Comparison of ENCODE assay signal across 13 mouse cellular contexts in the genomic region with DNA sequence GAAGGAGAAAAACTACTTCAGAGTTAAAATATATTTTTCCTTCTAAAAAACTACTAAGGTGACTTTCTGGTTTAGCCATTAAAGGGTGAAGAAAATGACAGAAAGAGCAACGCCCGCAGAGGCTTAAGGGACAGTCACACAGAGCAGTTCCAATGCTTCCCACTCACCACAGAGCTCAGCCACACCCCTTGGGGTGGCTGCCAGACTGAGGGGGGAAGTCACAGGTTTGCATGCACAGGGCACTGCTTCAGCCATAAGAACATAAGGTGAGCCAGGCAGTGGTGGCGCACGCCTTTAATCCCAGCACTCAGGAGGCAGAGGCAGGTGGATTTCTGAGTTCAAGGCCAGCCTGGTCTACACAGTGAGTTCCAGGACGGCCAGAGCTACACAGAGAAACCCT. TPM values are rescaled to one million over a fixed set of nuclear protein-coding genes. Genes with fewer than 3 reads are reported as not detected.
DNase-seq lines count a peak whose midpoint lies in the region; ATAC-seq and TF ChIP-seq lines count a peak whose summit lies in the region.
"Had no signal": no experiment of that assay in that cellular context is flagged by ENCODE, and none has a peak within 500 bp of the region (broad histone marks: within the 10 kb centered on the region; RNA-seq: fewer than 3 reads in every experiment).

No protein-coding gene starts in this region.

- no peaks in the 10 kb centered on the region for H3K9me3 ChIP-seq in kidney, embryonic 14.5 days (ENCODE audit: control insufficient read depth, low read length)
- H3K9me3 ChIP-seq in liver, embryonic 11.5 days (ENCODE audit: control insufficient read depth, low read length) = no peaks in the 10 kb centered on the region
- H3K9me3 ChIP-seq: megakaryocyte, embryonic 14.5 days; neural tube, embryonic 13.5 days had no signal

- peak; percentile 73 to 74 for DNase-seq in cerebellum, postnatal 14 days
- DNase-seq in cerebellum, postnatal 4 days (ENCODE audit: low spot score in 2 of 2) = no peak
- peak; percentile 38 for DNase-seq in kidney, adult 2 months
- DNase-seq in spleen, postnatal 36 days (ENCODE audit: low spot score in 2 of 2) = peak; percentile 43 to 46
- DNase-seq in spleen, adult 12 weeks (ENCODE audit: low spot score) = no peak
- no peak for DNase-seq in liver, embryonic 11.5 days (ENCODE audit: low spot score)
- no peak for DNase-seq in c-Kit-positive CD71-positive TER-119-positive erythroid progenitor cells, embryonic 14.5 days (ENCODE audit: low spot score)
- DNase-seq: adrenal gland, postnatal 36 days had no signal

- H3K27me3 ChIP-seq in kidney, adult 2 months (replicated peaks; ENCODE audit: control insufficient read depth, insufficient read depth, low read length) = no peaks in the 10 kb centered on the region
- H3K27me3 ChIP-seq in kidney, embryonic 14.5 days (ENCODE audit: control insufficient read depth, insufficient read depth, low read length) = no peaks in the 10 kb centered on the region
- H3K27me3 ChIP-seq in liver, embryonic 11.5 days (replicated peaks; ENCODE audit: control insufficient read depth, insufficient read depth, low read length) = no peaks in the 10 kb centered on the region
- H3K27me3 ChIP-seq: megakaryocyte, embryonic 14.5 days; neural tube, embryonic 13.5 days had no signal

- ATAC-seq in kidney, embryonic 14.5 days (ENCODE audit: low FRiP score, low TSS enrichment) = no peak
- ATAC-seq in liver, embryonic 11.5 days (replicated peaks; ENCODE audit: low FRiP score) = no peak
- ATAC-seq: activated CD4-positive, CD25-positive, alpha-beta regulatory T cell, adult 4 months had no signal

- no peak for TF ChIP-seq POLR2A in kidney, adult 2 months (IDR thresholded peaks at IDR 0.05; ENCODE audit: low read depth, low read length)

- WGBS in kidney, adult 2 months = 76% methylated on average over 5 of the region's 5 CpGs
- WGBS in kidney, embryonic 14.5 days = 90% methylated on average over 5 of the region's 5 CpGs
- 86% methylated on average over 5 of the region's 5 CpGs for WGBS in liver, embryonic 11.5 days

- H3K4me1 ChIP-seq in kidney, adult 2 months (ENCODE audit: control insufficient read depth, insufficient read depth, low read length) = no peaks in the 10 kb centered on the region
- H3K4me1 ChIP-seq in kidney, embryonic 14.5 days (ENCODE audit: control insufficient read depth, insufficient read depth, low read length) = no peaks in the 10 kb centered on the region
- no peaks in the 10 kb centered on the region for H3K4me1 ChIP-seq in liver, embryonic 11.5 days (replicated peaks; ENCODE audit: control insufficient read depth, insufficient read depth, low read length)
- H3K4me1 ChIP-seq: neural tube, embryonic 13.5 days had no signal

- peaks cover 3% of the 10 kb centered on the region for H3K36me3 ChIP-seq in kidney, adult 2 months (ENCODE audit: control insufficient read depth, insufficient read depth, low read length)
- H3K36me3 ChIP-seq in kidney, embryonic 14.5 days (ENCODE audit: control insufficient read depth, insufficient read depth, low read length) = peaks cover 85% of the 10 kb centered on the region
- H3K36me3 ChIP-seq in liver, embryonic 11.5 days (ENCODE audit: control insufficient read depth, insufficient read depth, low read length) = peaks cover 31% of the 10 kb centered on the region

- no peak overlapping the region for H3K27ac ChIP-seq in kidney, adult 2 months (ENCODE audit: insufficient read depth, low read depth, low read length)
- H3K27ac ChIP-seq in kidney, embryonic 14.5 days (ENCODE audit: low read depth, low read length) = no peak overlapping the region
- H3K27ac ChIP-seq in liver, embryonic 11.5 days (ENCODE audit: low read depth, low read length) = no peak overlapping the region
- H3K27ac ChIP-seq: hindbrain, embryonic 14.5 days; neural tube, embryonic 13.5 days had no signal

- no peak for TF ChIP-seq CTCF in kidney, adult 2 months (conservative IDR thresholded peaks at IDR 0.05; ENCODE audit: insufficient read depth, insufficient read length, low read depth, low read length)

- H3K4me3 ChIP-seq in kidney, adult 2 months (ENCODE audit: insufficient read depth, low read depth, low read length) = no peak overlapping the region
- no peak overlapping the region for H3K4me3 ChIP-seq in kidney, embryonic 14.5 days (ENCODE audit: low read length)
- H3K4me3 ChIP-seq in liver, embryonic 11.5 days (ENCODE audit: low read depth, low read length) = no peak overlapping the region
- H3K4me3 ChIP-seq: megakaryocyte, embryonic 14.5 days; neural tube, embryonic 13.5 days had no signal

- H3K4me2 ChIP-seq in kidney, embryonic 14.5 days (replicated peaks; ENCODE audit: low read depth, low read length) = no peak overlapping the region
- H3K4me2 ChIP-seq in liver, embryonic 11.5 days = no peak overlapping the region
- H3K4me2 ChIP-seq: hindbrain, embryonic 14.5 days; neural tube, embryonic 13.5 days had no signal

- no peak overlapping the region for H3K9ac ChIP-seq in kidney, embryonic 14.5 days (ENCODE audit: low read depth, low read length)
- H3K9ac ChIP-seq in liver, embryonic 11.5 days (ENCODE audit: low read depth, low read length) = no peak overlapping the region
- H3K9ac ChIP-seq: hindbrain, embryonic 14.5 days; neural tube, embryonic 13.5 days had no signal

RNA-seq across cellular contexts. Expression of gene Ankrd13a, which starts 28.9 kb away (rescaled TPM):
- polyA plus RNA-seq in kidney, adult 2 months (2012; rRNA removed) = 47.7 and 51.6 TPM in 2 replicates
- 37.0 and 67.9 TPM in 2 replicates for polyA plus RNA-seq in kidney, embryonic 14.5 days (2014; fragmentation: Nextera tagmentation; extraction: Ambion mirVana)
- polyA plus RNA-seq in liver, embryonic 11.5 days (2014; fragmentation: Nextera tagmentation; extraction: Ambion mirVana) = 81.2 and 96.5 TPM in 2 replicates

RNA-seq across cellular contexts. Expression of gene Git2, which starts 29.7 kb away (rescaled TPM):
- polyA plus RNA-seq in kidney, adult 2 months (2012; rRNA removed) = 30.5 and 32.3 TPM in 2 replicates
- 32.8 and 41.7 TPM in 2 replicates for polyA plus RNA-seq in kidney, embryonic 14.5 days (2014; fragmentation: Nextera tagmentation; extraction: Ambion mirVana)
- polyA plus RNA-seq in liver, embryonic 11.5 days (2014; fragmentation: Nextera tagmentation; extraction: Ambion mirVana) = 37.5 and 46.1 TPM in 2 replicates

RNA-seq across cellular contexts. Expression of gene Tchp, which starts 38.0 kb away (rescaled TPM):
- polyA plus RNA-seq in kidney, adult 2 months (2012; rRNA removed) = 11.4 and 12.1 TPM in 2 replicates
- 10.0 and 18.5 TPM in 2 replicates for polyA plus RNA-seq in kidney, embryonic 14.5 days (2014; fragmentation: Nextera tagmentation; extraction: Ambion mirVana)
- 7.9 and 11.4 TPM in 2 replicates for polyA plus RNA-seq in liver, embryonic 11.5 days (2014; fragmentation: Nextera tagmentation; extraction: Ambion mirVana)

RNA-seq across cellular contexts. Expression of gene Gltp, which starts 54.8 kb away (rescaled TPM):
- polyA plus RNA-seq in kidney, adult 2 months (2012; rRNA removed) = 89.1 and 95.7 TPM in 2 replicates
- 42.6 and 64.5 TPM in 2 replicates for polyA plus RNA-seq in kidney, embryonic 14.5 days (2014; fragmentation: Nextera tagmentation; extraction: Ambion mirVana)
- 51.3 and 53.4 TPM in 2 replicates for polyA plus RNA-seq in liver, embryonic 11.5 days (2014; fragmentation: Nextera tagmentation; extraction: Ambion mirVana)

Comparison
In these comparisons a context has a peak if more than half of its experiments do, and no peak if none do; other contexts are left out.
1. DNase-seq: peak in cerebellum, postnatal 14 days (2 of 2), kidney, adult 2 months (single experiment) and spleen, postnatal 36 days (2 of 2); none in cerebellum, postnatal 4 days (0 of 2), spleen, adult 12 weeks (single experiment), liver, embryonic 11.5 days (single experiment) and c-Kit-positive CD71-positive TER-119-positive erythroid progenitor cells, embryonic 14.5 days (single experiment).